Mouse (Mus musculus) heart, embryonic 10.5 days (tissue): ENCODE results near the gene Tspear. TPM values are rescaled to one million over a fixed set of nuclear protein-coding genes. Genes with fewer than 3 reads are reported as not detected.
"Not testable (repeated sequence)": the region's sequence is repeated elsewhere in the genome, so short reads cannot be mapped to it uniquely, and the experiment has no call there.

Source experiments
- DNase-seq: peaks from one replicate; pipeline ENCODE4 v3.0.0-alpha.2; 2017; ENCODE audit warnings: low spot score
- H3K27ac ChIP-seq: fragments of 300-500 bp; sonication (generic); 2 replicates; pipeline ENCODE4 v1.5.1; 2016; ENCODE audit warnings: mild to moderate bottlenecking
- H3K27me3 ChIP-seq: fragments of 300-500 bp; sonication (generic); 2 replicates; pipeline ENCODE4 v1.6.1; 2016; ENCODE audit warnings: mild to moderate bottlenecking; ENCODE audit not compliant: poor library complexity, insufficient read depth, severe bottlenecking
- H3K36me3 ChIP-seq: fragments of 300-500 bp; sonication (generic); 2 replicates; pipeline ENCODE4 v1.6.1; 2016; ENCODE audit warnings: mild to moderate bottlenecking, moderate library complexity
- H3K4me1 ChIP-seq: fragments of 300-500 bp; sonication (generic); 2 replicates; pipeline ENCODE4 v1.6.1; 2016; ENCODE audit warnings: mild to moderate bottlenecking
- H3K4me3 ChIP-seq: fragments of 300-500 bp; sonication (generic); 2 replicates; pipeline ENCODE4 v1.5.1; 2016; ENCODE audit warnings: mild to moderate bottlenecking, moderate library complexity
- H3K9me3 ChIP-seq: fragments of 300-500 bp; sonication (generic); 2 replicates; pipeline ENCODE4 v1.6.1; 2016; ENCODE audit warnings: mild to moderate bottlenecking, moderate library complexity
- WGBS: fragments of 180-500 bp; shearing (Covaris S2); methylation state at CpG from one replicate; pipeline ENCODE4 v1.1.7; 2016; 5-methylcytosine and 5-hydroxymethylcytosine counted together
- polyA plus RNA-seq: library from polyadenylated mRNA; unstranded; fragments of >200 nt; fragmentation: Nextera tagmentation; extraction: Ambion mirVana; gene quantifications from 2 replicates; pipeline ENCODE4 v1.2.1, GENCODE M21; 2016

Tspear gene
- polyA plus RNA-seq, 1 experiment from 2014 or later: 0.38 TPM

GRCm38 (mm10) chr10:77724855-77725254 is 38.5 kb downstream of the Tspear start:
- Histone ChIP-seq H3K27ac (no peak overlapping the region), H3K9me3 (0 out of 2 replicates have a peak, but pooled peaks cover 4% of the 10 kb centered on the region), H3K27me3 (no peaks in the 10 kb centered on the region; the same call in 1 of the 2 replicates), H3K4me1 (no peaks in the 10 kb centered on the region), H3K4me3 (no peak overlapping the region), H3K36me3 (no peaks in the 10 kb centered on the region)
- no peak for DNase-seq
- WGBS: 74% methylated on average over 8 of the region's 8 CpGs

GRCm38 (mm10) chr10:77726186-77726585 is 39.8 kb downstream of the Tspear start, which contains the start of gene Gm10100:
Gm10100 (plus strand) TSS chr10:77726486.
- Histone ChIP-seq H3K27ac (no peak within 1 kb of the TSS), H3K27me3 (no peaks in the 10 kb centered on the region; the same call in 1 of the 2 replicates), H3K4me3 (no peak within 1 kb of the TSS), H3K36me3 (no peaks in the 10 kb centered on the region), H3K4me1 (no peaks in the 10 kb centered on the region), H3K9me3 (no peaks in the 10 kb centered on the region)
- DNase-seq: no peak
- WGBS: 28% methylated on average over 3 of the region's 3 CpGs

DNA sequence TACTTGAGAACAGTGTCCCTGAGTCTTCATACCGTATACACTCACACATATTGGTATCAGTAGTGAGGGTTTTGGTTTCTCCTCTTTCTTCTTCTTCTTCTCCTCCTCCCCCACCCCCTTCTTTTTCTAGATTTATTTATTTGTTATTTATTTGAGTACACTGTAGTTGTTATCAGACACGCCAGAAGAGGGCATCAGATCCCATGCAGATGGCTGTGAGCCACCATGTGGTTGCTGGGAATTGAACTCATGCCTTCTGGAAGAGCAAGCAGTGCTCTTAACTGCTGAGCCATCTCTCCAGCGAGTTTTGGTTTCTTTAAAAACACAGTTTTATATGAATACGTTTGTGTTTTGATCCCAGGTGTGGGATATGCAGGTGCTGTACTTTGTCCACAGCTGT is 41.9 kb downstream of the Tspear start:
- Histone ChIP-seq H3K9me3 (no peaks in the 10 kb centered on the region), H3K4me1 (no peaks in the 10 kb centered on the region), H3K36me3 (no peaks in the 10 kb centered on the region), H3K4me3 (no peak overlapping the region), H3K27me3 (no peaks in the 10 kb centered on the region; the same call in 1 of the 2 replicates), H3K27ac (no peak overlapping the region)
- 58% methylated on average over 4 of the region's 4 CpGs for WGBS
- DNase-seq: no peak

GRCm38 (mm10) chr10:77729241-77729640 is 42.9 kb downstream of the Tspear start:
- 56% methylated on average over 4 of the region's 4 CpGs for WGBS
- Histone ChIP-seq H3K27ac (no peak overlapping the region), H3K4me1 (no peaks in the 10 kb centered on the region), H3K4me3 (no peak overlapping the region), H3K27me3 (no peaks in the 10 kb centered on the region; the same call in 1 of the 2 replicates), H3K36me3 (no peaks in the 10 kb centered on the region), H3K9me3 (no peaks in the 10 kb centered on the region)
- no peak for DNase-seq

GRCm38 (mm10) chr10:77735928-77736327 is 49.6 kb downstream of the Tspear start:
- peaks cover 7% of the 10 kb centered on the region; the same call in 1 of the 2 replicates for H3K9me3 ChIP-seq
- H3K4me3 ChIP-seq: no peak overlapping the region
- no peak for DNase-seq
- no peaks in the 10 kb centered on the region for H3K27me3 ChIP-seq
- H3K4me1 ChIP-seq: 0 out of 2 replicates have a peak, but pooled peaks cover 5% of the 10 kb centered on the region
- no peaks in the 10 kb centered on the region for H3K36me3 ChIP-seq
- no peak overlapping the region for H3K27ac ChIP-seq
- WGBS: 81% methylated on average over 1 of the region's 1 CpGs

GRCm38 (mm10) chr10:77738929-77739328 is 52.6 kb downstream of the Tspear start:
- WGBS: 88% methylated on average over 4 of the region's 4 CpGs
- DNase-seq: no peak
- Histone ChIP-seq H3K4me3 (no peak overlapping the region), H3K36me3 (no peaks in the 10 kb centered on the region), H3K27ac (no peak overlapping the region), H3K9me3 (peaks cover 7% of the 10 kb centered on the region; the same call in 1 of the 2 replicates), H3K4me1 (0 out of 2 replicates have a peak, but pooled peaks cover 5% of the 10 kb centered on the region), H3K27me3 (peaks cover 8% of the 10 kb centered on the region; the same call in 1 of the 2 replicates)

DNA sequence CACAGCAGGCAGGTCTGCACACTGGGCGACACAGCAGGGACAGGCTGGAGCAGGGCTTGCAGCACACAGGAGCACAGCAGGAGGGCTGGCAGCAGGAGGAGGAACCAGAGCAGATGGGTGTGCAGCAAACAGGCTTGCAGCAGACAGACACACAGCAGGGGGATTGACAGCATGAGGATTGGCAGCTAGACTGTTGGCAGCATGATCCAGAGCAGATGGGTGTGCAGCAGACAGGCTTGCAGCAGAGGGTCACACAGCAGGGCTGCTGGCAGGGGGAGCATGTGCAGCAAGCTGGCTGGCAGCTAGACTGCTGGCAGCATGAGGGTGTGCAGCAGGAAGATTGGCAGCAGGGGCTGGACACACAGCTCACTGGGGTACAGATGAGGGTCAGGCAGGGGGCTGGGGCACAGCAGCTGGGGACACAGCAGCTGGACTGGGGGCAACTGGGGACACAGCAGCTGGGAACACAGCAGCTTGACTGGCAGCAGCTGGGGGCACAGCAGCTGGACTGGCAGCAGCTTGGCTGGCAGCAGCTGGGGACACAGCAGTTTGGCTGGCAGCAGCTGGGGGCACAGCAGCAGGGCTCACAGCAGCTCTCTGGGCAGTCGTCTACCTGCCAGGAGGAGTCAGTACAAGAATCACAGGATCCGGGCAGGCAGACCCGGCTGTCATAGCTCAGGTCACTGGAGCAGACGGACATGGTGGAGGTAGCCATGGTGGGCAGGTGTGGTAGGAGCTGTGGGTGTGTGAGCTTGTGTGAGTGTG is 55.7 kb downstream of the Tspear start, which contains the start of gene Gm18596:
TSS of gene Gm18596 (minus strand) at position 715 of the 765 bp plus-strand sequence.
- 60% methylated on average over 4 of the region's 5 CpGs for WGBS
- not testable (repeated sequence) for H3K4me1 ChIP-seq, H3K36me3 ChIP-seq, H3K9me3 ChIP-seq, H3K27me3 ChIP-seq, H3K27ac ChIP-seq, H3K4me3 ChIP-seq, DNase-seq

DNA sequence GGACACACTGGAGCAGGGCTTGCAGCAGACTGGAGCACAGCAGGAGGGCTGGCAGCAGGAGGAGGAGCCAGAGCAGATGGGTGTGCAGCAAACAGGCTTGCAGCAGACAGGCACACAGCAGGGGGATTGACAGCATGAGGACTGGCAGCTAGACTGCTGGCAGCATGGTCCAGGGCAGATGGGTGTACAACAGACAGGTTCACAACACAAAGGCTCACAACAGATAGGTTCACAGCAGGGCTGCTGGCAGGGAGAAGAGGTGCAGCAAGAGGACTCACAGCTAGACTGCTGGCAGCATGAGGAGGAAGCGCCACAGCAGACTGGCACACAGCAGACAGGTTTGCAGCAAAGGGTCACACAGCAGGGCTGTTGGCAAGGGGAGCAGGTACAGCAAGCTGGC is 64.3 kb downstream of the Tspear start:
- not testable (repeated sequence) for DNase-seq, H3K9me3 ChIP-seq, H3K27me3 ChIP-seq, H3K4me1 ChIP-seq, H3K36me3 ChIP-seq, H3K4me3 ChIP-seq, H3K27ac ChIP-seq
- 73% methylated on average over 1 of the region's 1 CpGs for WGBS

DNA sequence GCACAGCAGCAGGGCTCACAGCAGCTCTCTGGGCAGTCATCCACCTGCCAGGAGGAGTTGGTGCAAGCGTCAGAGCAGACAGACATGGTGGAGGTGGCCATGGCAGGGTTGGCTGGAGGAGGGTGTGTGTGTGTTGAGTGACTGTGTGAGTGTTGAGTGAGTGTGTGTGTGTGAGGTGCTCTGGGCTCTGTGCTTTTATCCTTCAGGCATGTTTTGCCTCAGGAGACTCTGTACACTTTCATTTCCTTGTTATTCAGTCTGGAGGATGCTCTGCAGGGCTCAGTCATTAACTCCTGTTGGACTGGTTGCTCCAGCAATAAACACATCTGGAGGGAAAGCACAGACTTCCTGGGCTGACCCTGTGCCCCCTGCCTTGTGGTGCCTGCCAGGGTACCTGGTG is 64.9 kb downstream of the Tspear start, which contains the start of gene Gm9736:
TSS of gene Gm9736 (minus strand) at position 101 of the 400 bp plus-strand sequence.
- H3K4me3 ChIP-seq, DNase-seq, H3K27ac ChIP-seq, H3K4me1 ChIP-seq, H3K9me3 ChIP-seq, H3K36me3 ChIP-seq, H3K27me3 ChIP-seq: not testable (repeated sequence)
- WGBS: 53% methylated on average over 1 of the region's 1 CpGs

- not testable (repeated sequence) for H3K4me1 ChIP-seq, H3K36me3 ChIP-seq, H3K27ac ChIP-seq, H3K27me3 ChIP-seq, H3K4me3 ChIP-seq, DNase-seq, H3K9me3 ChIP-seq
- 64% methylated on average over 3 of the region's 3 CpGs for WGBS
These were observed 65.9 kb downstream of the Tspear start for GRCm38 (mm10) chr10:77752312-77752711.

GRCm38 (mm10) chr10:77753448-77753847 is 67.1 kb downstream of the Tspear start:
- no peak for DNase-seq
- no peaks in the 10 kb centered on the region for H3K4me1 ChIP-seq
- H3K9me3 ChIP-seq: no peaks in the 10 kb centered on the region
- no peak overlapping the region for H3K27ac ChIP-seq
- H3K27me3 ChIP-seq: peaks cover 6% of the 10 kb centered on the region; the same call in 1 of the 2 replicates
- no peaks in the 10 kb centered on the region for H3K36me3 ChIP-seq
- no peak overlapping the region for H3K4me3 ChIP-seq

- not testable (repeated sequence) for H3K27me3 ChIP-seq, DNase-seq, H3K4me3 ChIP-seq, H3K27ac ChIP-seq, H3K4me1 ChIP-seq, H3K36me3 ChIP-seq, H3K9me3 ChIP-seq
- no CpG with 5 or more reads among the region's 1 CpGs for WGBS
These were observed 73.2 kb downstream of the Tspear start, which contains the start of gene Gm3233 for GRCm38 (mm10) chr10:77759582-77759981. Gm3233 (minus strand) TSS chr10:77759682.

DNA sequence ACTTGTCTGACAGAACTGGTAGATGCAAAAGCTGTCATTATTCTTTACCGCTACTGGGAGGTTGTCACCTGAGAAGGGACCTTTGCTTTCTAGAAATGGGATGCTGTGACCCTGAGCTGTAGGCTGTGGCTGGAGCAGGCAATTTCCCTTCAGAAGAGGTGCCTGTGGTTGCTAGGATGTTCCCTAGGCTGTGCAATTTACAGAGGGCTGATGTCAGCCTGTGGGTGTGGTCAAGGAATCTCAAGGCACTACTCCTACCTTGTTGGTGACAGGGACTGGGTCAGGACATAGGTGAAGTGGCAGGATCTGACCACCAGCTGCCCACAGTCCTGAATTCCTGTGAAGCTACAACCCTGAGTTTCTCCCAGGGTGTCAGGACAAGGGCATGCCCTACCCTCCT is 83.4 kb downstream of the Tspear start:
- Histone ChIP-seq H3K36me3 (no peaks in the 10 kb centered on the region), H3K4me1 (no peaks in the 10 kb centered on the region), H3K9me3 (no peaks in the 10 kb centered on the region), H3K4me3 (no peak overlapping the region), H3K27ac (no peak overlapping the region), H3K27me3 (no peaks in the 10 kb centered on the region)
- DNase-seq: no peak
- WGBS: 78% methylated on average over 1 of the region's 1 CpGs
